Mouse (Mus musculus) spleen, adult 2 months (tissue): Measurements from ENCODE around the gene Snrk.

Experiments
- CTCF ChIP-seq: fragments of 200-500 bp; IDR thresholded peaks from 2 replicates; pipeline ENCODE4 v1.5.1; 2011; ENCODE audit warnings: mild to moderate bottlenecking, inconsistent platforms; ENCODE audit not compliant: insufficient read depth, insufficient read length, insufficient replicate concordance; ENCODE audit errors: extremely low read depth
- POLR2A ChIP-seq: fragments of 200-500 bp; IDR thresholded peaks from 2 replicates; pipeline ENCODE4 v1.6.1; 2011; ENCODE audit warnings: low read depth, low read length, inconsistent platforms

GRCm38 (mm10) chr9:122094171-122094570 lies 22.9 kb upstream of the Snrk start:
- TF ChIP-seq CTCF (no peak), POLR2A (no peak)
